Mouse (Mus musculus) left cerebral cortex, adult 18-20 months (tissue): ENCODE measurements around the gene Fkbp1b. TPM values are rescaled to one million over a fixed set of nuclear protein-coding genes. Genes with fewer than 3 reads are reported as not detected.
"Not testable (repeated sequence)": the region's sequence is repeated elsewhere in the genome, so short reads cannot be mapped to it uniquely, and the experiment has no call there.

Source experiments
- DNase-seq, 2 experiments: peaks; one replicate each; pipeline ENCODE4 v3.0.0; 2021 to 2022; ENCODE audit warnings: low spot score in 2 of 2, mixed read lengths in 1 of 2
- total RNA-seq, 2 experiments: library from RNA; stranded (reverse); gene quantifications; 2 replicates each; pipeline ENCODE4 v1.2.3; 2021

Fkbp1b gene
- total RNA-seq, 2 experiments from 2014 or later = 44.3 to 48.2 TPM

- DNase-seq = no peak
Observed at GRCm38 (mm10) chr12:4856160-4856559, 14.8 kb upstream of the Fkbp1b start.

DNA sequence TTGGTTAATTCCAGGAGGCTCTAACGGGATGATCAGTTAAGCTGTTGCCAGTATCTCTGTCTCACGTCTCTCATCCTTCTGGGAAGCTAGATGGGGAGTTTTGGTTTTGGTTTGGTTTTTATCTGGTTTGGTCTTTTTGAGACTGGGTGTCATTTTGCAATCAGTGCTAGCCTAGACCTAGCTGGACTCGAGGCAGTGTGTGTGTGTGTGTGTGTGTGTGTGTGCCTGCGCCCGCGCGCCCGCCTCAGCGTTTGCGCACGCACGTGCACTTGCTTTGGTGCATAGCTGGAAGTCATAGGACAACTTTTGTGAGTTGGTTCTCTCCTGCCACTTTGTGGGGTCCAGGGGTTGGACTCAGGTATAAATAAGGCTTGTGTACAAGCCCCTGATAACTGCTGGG, 2.4 kb upstream of the Fkbp1b start:
- DNase-seq = no peak

GRCm38 (mm10) chr12:4842890-4843597, 1.7 kb upstream of the Fkbp1b start, which contains the start of gene Wdcp:
Gene Wdcp, plus strand, starts transcription at chr12:4843303.
- DNase-seq = peak; percentile 86 to 92

DNA sequence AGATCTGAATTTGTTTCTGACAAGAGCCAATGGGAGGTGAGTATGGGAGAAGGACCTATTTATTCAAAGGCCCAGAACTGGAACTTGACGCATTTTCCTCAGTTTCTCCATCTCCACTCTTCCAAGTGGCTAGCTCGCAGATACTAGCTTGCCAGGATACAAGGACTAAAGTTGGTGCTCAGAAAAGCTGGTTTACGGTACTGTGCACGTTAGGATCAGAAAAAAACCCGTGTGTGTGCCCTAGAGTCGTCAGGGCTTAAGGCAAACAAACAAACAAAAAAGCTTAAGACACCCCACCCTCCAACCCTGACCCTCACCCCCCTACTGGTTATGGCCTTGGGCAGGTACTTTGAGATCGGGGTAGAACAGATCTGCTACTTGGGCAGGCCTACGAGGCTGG, 1.1 kb upstream of the Fkbp1b start:
- DNase-seq = no peak

- DNase-seq = no peak
Observed at GRCm38 (mm10) chr12:4840741-4841140, 650 bp downstream of the Fkbp1b start.

GRCm38 (mm10) chr12:4840010-4840409, 1.4 kb downstream of the Fkbp1b start:
- no peak for DNase-seq

DNA sequence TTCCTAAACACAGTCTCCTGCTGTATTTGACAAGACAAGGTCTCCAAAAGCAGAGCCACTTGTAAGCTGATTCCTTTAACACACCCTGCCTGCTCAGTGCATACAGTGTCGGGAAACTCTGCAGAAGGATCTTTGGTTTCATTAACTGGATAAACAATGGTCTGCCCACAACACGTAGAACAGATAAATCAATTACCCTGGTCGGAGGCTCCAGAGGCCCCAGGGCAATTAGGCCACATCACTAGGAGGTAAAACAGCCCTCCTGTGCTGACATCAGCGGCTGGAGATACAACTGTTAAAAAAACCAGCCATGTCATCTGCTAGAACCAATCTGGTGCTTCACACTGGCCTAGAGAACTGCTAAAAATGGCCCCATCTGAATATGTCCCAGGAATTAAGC, 4.4 kb downstream of the Fkbp1b start:
- DNase-seq = no peak

GRCm38 (mm10) chr12:4827256-4827655, 14.1 kb downstream of the Fkbp1b start:
- DNase-seq = no peak

GRCm38 (mm10) chr12:4817361-4818101, 23.9 kb downstream of the Fkbp1b start, which contains the start of gene Sf3b6:
Gene Sf3b6, plus strand, starts transcription at chr12:4817544.
- peak; percentile 98 for DNase-seq

GRCm38 (mm10) chr12:4816680-4817360, 24.6 kb downstream of the Fkbp1b start:
- no peak for DNase-seq

- no peak for DNase-seq
Observed at GRCm38 (mm10) chr12:4813636-4814035, 27.8 kb downstream of the Fkbp1b start.

DNA sequence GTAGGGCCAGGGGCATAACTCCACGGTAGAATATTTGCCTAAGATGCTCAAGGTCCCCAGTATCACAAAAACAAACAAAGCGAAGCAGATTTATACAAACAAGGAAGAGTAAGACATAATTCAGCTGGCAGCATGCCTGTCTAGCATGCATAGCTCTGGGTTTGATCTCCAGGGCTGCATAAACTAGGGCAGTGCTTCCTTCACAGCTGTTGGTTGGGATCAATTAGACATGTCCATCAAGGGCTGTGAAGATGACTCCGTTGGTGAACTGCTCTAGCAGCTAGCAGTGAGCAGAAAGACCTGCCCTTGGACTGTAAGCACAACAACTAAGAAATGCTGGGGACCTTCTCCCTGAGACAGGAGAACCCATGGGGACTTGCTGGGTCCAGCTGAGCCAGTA, 29.7 kb downstream of the Fkbp1b start:
- DNase-seq = no peak

DNA sequence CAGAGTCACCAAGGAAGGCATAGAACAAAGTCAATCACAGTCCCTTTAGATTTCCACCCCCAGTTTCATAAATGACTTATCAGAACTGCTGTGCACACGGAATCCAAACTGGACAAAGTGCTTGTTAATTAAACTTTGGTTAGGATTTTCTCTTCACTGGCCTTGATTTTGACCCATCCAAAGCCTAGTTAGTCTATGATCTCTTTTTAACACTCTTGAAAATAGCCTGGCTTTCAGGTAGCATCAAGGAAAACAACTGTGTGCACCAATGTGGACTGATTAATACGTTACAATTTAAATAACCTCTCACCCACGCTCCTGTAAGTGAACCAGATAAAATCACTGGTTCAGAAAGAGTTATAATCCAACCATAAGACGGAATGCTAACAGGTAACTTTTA, 30.4 kb downstream of the Fkbp1b start:
- no peak for DNase-seq

- DNase-seq = not testable (repeated sequence)
Observed at GRCm38 (mm10) chr12:4797471-4797870, 43.9 kb downstream of the Fkbp1b start.

- peak; percentile 16 to 33 for DNase-seq
Observed at GRCm38 (mm10) chr12:4793718-4794117, 47.7 kb downstream of the Fkbp1b start.

GRCm38 (mm10) chr12:4788128-4788527, 53.3 kb downstream of the Fkbp1b start:
- not testable (repeated sequence) for DNase-seq

DNA sequence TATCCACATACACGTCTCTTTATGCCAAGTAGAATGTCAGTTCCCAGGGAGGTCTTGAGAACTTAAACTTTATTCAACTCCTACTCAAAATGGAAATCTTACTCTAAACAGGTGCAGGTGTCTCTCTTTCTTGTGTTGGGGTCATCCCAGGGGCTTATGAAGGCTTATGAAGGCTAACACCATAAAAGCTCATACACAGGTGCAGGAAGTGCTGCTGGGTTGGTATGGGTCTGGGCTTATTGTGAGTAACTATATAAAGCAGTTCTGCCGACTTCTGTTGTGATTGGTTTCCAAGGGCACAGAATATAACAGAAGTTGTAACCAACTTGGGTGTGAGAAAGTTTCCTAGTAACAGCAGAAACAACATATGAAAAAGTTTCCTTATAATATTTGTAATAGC, 56.9 kb downstream of the Fkbp1b start:
- no peak for DNase-seq

DNA sequence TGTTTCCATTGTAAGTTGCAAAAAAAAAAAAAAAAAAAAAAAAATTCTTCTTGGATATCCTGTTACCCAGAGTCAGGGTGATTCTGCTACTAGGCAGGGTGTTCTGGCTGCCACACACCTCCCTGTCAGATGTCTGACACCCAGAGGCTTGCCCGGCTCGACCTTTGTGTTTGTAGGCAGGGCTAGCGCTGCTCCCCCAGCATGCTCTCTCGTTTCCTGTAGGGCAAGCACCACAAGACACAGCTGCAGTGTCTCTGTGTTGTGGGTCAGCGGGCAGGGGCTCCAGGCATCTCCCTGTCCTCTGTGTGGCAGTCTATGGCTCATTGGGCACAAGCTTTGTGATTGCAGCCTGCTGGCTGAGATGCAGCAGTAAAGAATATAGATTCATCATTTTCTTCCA, 57.8 kb downstream of the Fkbp1b start:
- DNase-seq = no peak
